Mouse (Mus musculus) Patski (cell line): Measurements from ENCODE around the gene Zfp26. TPM values are rescaled to one million over a fixed set of nuclear protein-coding genes. Genes with fewer than 3 reads are reported as not detected.
A peak's percentile ranks its signal among the peaks of the same experiment; 100 is the strongest.

ENCODE experiments used
- ATAC-seq: fragments of 100-300 bp; one replicate; pipeline ENCODE4 v1.8.0; 2021
- CTCF ChIA-PET: fragments of 350-600 bp; sonication (Branson Sonifier 250); formaldehyde crosslinking; loops from one replicate; lab custom pipeline; 2022; ENCODE audit warnings: inconsistent platforms; lab: Charles Lee
- POLR2A ChIA-PET: fragments of 350-600 bp; sonication (Branson Sonifier 250); formaldehyde crosslinking; loops from one replicate; lab custom pipeline; 2022; ENCODE audit warnings: antibody characterized with exemption, inconsistent platforms; lab: Charles Lee
- DNase-seq: peaks from one replicate; pipeline ENCODE4 v3.0.0-alpha.2; 2011; ENCODE audit warnings: low read depth, low spot score
- H3K27me3 ChIP-seq: fragments of 371-371 bp; one replicate; pipeline ENCODE4 v1.5.1; 2021
- CTCF ChIP-seq: fragments of 100-300 bp; IDR thresholded peaks from one replicate; pipeline ENCODE4 v1.5.1; 2021
- in situ Hi-C: fragments of 300-500 bp; cut with MboI; formaldehyde crosslinking; loops from 3 replicates; pipeline ENCODE4 v1.11.1; 2018; ENCODE audit warnings: low pct_unique_long_range_greater_than_20kb, mixed read lengths
- polyA plus RNA-seq: library from polyadenylated mRNA; unstranded; gene quantifications from one replicate; pipeline ENCODE4 v1.2.3, GENCODE M21; 2021

The Zfp26 gene
- polyA plus RNA-seq, result 15.6 TPM

DNA sequence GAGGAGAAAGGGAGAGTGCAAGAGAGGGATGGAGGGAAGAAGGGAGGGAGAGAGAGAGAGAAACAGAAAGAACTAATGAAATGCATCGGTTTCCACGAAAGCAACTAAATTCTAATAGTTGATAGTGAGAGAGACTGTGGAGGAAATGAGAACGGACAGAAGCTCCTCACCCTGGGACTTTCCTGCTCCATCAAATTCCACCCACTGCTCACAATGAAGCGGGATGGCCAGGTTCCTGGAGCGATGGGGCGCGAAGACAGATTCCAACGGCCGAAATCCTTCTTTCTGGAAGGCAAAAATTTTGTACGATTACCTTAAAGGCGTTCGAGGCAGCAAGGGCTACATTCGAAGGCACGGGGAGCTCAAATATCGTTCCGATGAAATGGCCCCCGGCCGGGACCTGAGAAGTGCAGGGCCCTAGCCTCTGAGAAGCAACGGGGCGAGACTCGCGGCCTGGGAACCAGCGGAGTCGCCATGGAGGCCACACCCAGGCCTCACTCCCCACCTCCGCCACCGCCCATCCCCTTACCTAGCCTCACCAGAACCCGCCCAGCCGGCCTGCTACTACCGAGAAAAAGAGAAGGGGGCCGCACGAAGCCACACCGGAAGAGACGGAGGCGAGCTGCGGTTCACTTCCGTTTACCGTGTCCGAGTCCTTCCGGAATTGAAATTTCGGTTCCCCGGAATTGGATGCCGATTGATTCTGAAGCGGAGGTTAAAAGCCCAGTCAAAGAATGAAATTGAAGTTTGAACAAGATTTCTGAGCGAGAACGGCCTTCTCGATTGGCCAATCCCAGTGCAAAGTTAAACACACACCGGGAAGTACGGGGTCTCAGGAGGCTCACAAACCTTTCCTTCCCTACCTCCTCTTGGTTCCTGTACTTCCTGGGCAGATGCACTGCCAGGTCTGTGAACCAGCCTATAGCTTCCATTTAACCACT, at the start of gene Zfp26:
TSS of gene Zfp26 (minus strand) at position 786 of the 941 bp plus-strand sequence.
- ChIA-PET CTCF (interaction anchor here (1.1 kb wide), 1 partner anchor 31 kb away, joined by 5 read pairs; no protein-coding TSS in a partner anchor), POLR2A (no interaction called here)
- DNase-seq (peak; percentile 35), ATAC-seq (peak; percentile 91)
- in situ Hi-C loops, result loop anchor here (25.0 kb wide), 1 partner anchor 378 kb away; no protein-coding TSS in a partner anchor
- TF ChIP-seq CTCF, result no peak
- no peaks in the 10 kb centered on the region for H3K27me3 ChIP-seq

DNA sequence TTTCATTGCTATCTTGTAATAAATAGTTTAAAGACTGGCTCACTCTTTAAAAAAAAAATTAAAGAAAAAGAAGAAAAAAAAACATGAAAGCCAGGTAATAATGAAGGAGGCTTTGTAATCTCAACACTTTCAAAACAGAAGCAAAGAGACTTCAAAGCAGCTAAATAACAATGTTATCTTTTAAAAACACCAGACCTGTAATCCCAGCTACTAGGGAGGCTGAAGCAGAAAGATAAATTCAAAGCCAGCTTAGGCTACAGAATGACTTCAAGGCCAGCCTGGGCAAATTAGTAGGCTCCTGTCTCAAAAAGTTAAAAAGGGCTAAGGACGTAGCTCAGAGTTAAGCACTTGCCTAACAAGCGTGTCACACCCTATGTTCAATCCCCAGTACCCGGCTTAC, 49.7 kb upstream of the Zfp26 start:
- in situ Hi-C loops, result no loop called here
- ATAC-seq (no peak), DNase-seq (no peak)
- H3K27me3 ChIP-seq, result no peaks in the 10 kb centered on the region
- no peak for TF ChIP-seq CTCF
- CTCF ChIA-PET, result interaction anchor here (1.4 kb wide), 1 partner anchor 16 kb away, joined by 3 read pairs; no protein-coding TSS in a partner anchor
- POLR2A ChIA-PET, result interaction anchor here (0.7 to 1.3 kb wide), 2 partner anchors 9 to 17 kb away, joined by 3 read pairs; partner anchors contain the start of gene Zfp426

DNA sequence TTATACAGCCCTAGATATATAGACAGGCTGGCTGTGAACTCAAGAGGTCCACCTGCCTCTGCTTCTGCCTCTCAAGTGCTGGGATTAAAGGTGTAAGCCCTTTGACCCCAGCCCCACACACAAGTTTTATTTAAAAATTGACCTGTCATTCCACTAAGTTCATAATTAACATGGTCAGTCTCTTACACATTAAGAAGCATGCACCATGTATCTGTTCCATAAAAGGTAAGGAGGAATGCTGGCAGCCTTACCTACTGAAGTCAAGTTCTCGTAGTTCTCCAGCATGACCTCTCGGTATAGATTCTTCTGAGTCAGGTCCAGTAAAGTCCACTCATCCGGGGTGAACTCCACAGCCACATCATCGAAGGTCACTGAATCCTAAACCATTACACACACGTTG, 44.8 kb upstream of the Zfp26 start:
- ChIA-PET POLR2A (no interaction called here), CTCF (interaction anchor here (1.5 kb wide), 1 partner anchor 12 kb away, joined by 4 read pairs; the partner anchor contains the start of gene Zfp426)
- no peak for TF ChIP-seq CTCF
- ATAC-seq, result no peak
- DNase-seq, result no peak
- in situ Hi-C loops, result no loop called here
- H3K27me3 ChIP-seq, result no peaks in the 10 kb centered on the region

DNA sequence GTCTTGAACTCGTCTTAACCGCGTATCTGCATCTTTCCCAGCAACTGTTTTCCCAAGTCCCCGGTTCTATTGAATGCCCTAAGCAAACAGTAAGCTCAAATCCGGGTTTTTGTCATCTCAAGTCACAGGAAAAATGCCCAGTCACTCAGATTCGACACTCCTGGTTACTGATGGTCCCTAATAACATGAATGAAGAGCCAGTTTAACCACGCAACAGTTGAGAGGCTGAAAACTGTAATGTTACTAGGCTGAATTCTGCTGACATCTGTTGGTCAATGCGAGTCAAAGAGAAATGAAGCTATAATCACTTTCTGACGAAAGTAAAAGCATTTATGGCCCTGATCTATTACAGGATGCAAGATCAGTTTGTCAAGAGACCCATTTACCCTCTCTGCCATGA, 33.3 kb upstream of the Zfp26 start:
- TF ChIP-seq CTCF, result peak; percentile 36
- no peak for ATAC-seq
- ChIA-PET POLR2A (interaction anchor here (1.1 to 1.4 kb wide), 2 partner anchors 17 to 27 kb away, joined by 3 to 4 read pairs; no protein-coding TSS in a partner anchor), CTCF (interaction anchor here (0.8 to 1.5 kb wide), 4 partner anchors 11 to 26 kb away, joined by 3 to 4 read pairs (median 3); no protein-coding TSS in a partner anchor)
- no peaks in the 10 kb centered on the region for H3K27me3 ChIP-seq
- in situ Hi-C loops, result no loop called here
- no peak for DNase-seq

DNA sequence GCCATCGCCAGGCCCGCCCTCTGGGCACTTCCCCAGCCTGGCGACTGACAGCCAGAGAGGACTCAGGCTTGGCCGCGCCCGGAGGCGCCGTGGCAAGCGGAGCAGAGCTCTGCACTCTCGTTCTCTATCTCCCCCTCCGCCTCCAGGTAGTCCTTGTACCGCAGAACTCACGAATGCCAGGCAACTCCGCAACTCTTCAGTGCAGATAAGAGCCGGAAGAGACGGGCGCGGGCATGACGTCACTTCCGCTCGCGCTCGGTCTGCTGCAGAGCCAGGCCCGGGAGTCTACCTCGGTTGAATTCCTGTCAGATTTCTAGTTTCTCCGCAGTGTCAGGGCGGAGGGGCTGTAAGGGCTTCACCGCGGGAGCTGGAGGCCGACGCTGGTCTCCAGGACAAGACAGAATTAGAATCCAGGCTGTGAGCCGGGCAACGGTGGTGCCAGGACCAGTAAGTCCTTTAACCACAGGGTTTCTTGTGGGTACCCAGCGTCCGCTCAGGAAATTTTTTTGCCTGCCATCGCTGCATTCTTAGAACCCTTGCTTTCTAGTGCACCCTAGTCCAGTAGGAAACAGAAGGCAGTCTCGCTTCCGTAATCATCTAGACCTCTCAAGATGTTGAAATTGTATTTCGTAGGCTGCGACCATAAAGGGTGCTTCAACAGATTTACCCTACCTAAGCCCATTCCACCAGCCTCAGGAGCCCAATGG, 32.7 kb upstream of the Zfp26 start, which contains the start of gene Zfp426:
TSS of gene Zfp426 (minus strand) at position 220 of the 707 bp plus-strand sequence.
- in situ Hi-C loops, result no loop called here
- ChIA-PET CTCF (interaction anchor here (1.4 to 1.5 kb wide), 2 partner anchors 11 to 29 kb away, joined by 4 read pairs; no protein-coding TSS in a partner anchor), POLR2A (interaction anchor here (1.1 to 1.4 kb wide), 2 partner anchors 17 to 28 kb away, joined by 3 to 4 read pairs; no protein-coding TSS in a partner anchor)
- no peaks in the 10 kb centered on the region for H3K27me3 ChIP-seq
- TF ChIP-seq CTCF, result no peak
- ATAC-seq (peak; percentile 91), DNase-seq (peak; percentile 62)

DNA sequence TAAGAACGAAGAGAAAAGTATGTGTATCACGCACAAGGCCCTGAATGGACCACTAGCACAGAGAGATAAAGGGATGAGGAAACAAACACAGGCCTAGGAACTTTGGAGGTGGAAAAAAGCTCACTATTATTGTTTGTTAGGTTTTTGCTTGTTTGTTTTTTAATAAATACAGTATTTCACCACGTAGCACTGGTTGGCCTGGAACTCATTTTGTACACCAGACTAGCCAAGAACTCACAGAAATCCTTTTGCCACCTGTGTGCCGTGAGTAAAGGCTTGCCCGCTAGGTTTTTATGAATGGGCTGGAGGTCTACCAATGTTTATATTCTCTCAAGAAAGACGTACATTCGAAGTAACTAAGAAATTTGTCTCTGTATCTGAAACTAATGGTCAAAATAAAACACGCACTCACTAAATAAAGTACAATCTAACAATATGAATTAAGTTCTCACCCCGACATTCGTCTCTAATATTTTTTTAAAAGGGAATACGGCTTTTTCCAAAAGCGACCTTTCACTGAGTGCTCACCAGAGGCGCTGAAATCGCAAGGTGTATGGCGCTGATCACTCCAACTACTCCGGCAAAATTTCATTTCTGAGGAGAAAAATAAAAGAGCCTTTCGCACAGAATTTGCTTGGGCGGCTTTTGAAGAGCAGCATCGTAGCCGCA, 32.0 kb upstream of the Zfp26 start:
- POLR2A ChIA-PET, result interaction anchor here (1.4 kb wide), 1 partner anchor 18 kb away, joined by 3 read pairs; no protein-coding TSS in a partner anchor
- ATAC-seq, result peak; percentile 9
- no peak for TF ChIP-seq CTCF
- in situ Hi-C loops, result no loop called here
- no peak for DNase-seq
- H3K27me3 ChIP-seq, result no peaks in the 10 kb centered on the region
- CTCF ChIA-PET, result interaction anchor here (1.4 to 2.5 kb wide), 4 partner anchors 12 to 29 kb away, joined by 3 to 6 read pairs (median 4); no protein-coding TSS in a partner anchor

DNA sequence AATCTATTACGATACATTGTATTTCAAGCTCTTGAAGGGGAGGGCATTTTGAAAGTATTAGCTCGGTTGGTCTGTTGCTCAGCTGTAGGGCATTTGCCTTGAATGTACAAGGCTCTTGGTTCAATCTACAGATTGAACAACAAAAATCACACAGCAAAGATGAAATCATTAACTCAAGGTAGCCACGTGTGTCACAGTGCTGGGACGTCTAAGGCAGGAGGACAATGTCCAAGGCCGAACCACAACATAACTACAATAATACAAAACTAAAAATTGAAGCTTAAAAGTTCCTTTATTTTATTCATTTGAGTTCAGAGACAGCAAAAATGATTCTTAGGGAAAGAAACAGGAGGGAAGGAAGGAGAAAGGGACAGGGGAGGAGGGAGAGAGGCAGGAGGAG, 29.6 kb upstream of the Zfp26 start:
- no peak for ATAC-seq
- CTCF ChIA-PET, result interaction anchor here (1.2 to 2.5 kb wide), 2 partner anchors 9 to 22 kb away, joined by 3 to 6 read pairs; no protein-coding TSS in a partner anchor
- POLR2A ChIA-PET, result interaction anchor here (1.4 kb wide), 1 partner anchor 32 kb away, joined by 4 read pairs; the partner anchor contains the start of gene Zfp266
- no peaks in the 10 kb centered on the region for H3K27me3 ChIP-seq
- DNase-seq, result no peak
- TF ChIP-seq CTCF, result no peak
- in situ Hi-C loops, result no loop called here

DNA sequence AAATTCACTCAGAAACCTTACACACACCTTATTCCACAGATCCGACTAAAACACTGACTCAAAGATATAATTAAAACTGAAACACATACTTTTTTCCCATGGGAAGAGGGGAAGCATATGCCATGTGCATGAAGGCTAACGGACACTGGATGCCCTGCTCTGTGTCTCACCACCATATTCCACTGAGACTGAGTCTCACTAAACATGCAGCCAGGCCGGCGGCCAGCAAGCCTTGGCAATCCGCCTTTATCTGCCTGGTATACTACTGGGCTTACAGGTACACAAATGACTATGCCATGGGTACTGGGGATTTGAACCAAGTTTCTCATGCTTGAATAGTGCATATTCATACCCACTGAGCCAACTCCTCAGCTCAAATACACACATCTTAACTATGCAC, 19.4 kb upstream of the Zfp26 start:
- ATAC-seq (no peak), DNase-seq (no peak)
- H3K27me3 ChIP-seq, result no peaks in the 10 kb centered on the region
- no peak for TF ChIP-seq CTCF
- CTCF ChIA-PET, result interaction anchor here (1.3 to 2.3 kb wide), 4 partner anchors 12 to 22 kb away, joined by 3 to 6 read pairs (median 6); no protein-coding TSS in a partner anchor
- POLR2A ChIA-PET, result no interaction called here
- in situ Hi-C loops, result loop anchor here (10.0 kb wide), 1 partner anchor 165 kb away; the partner anchor contains the start of genes Fbxl12 and Ubl5

DNA sequence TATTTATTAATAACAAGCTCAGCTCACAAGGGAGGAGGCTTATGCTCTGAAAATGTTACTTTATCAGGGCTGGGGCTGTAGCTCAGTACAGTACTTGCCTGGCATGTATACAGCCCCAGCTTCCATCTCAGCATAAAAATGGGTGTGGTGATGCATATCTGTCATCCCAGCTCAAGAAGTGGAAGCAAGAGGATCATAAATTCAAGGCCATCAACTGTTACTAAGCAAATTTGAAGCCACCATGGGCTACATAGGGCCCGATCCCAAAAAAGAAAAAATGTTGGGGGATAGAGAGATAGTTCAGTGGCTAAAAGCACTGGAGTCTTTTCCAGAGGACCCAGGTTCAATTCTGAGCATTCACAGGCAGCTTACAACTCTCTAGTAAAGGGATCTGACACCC, 16.7 kb upstream of the Zfp26 start:
- no peak for TF ChIP-seq CTCF
- DNase-seq (no peak), ATAC-seq (no peak)
- CTCF ChIA-PET, result interaction anchor here (1.8 kb wide), 1 partner anchor 9 kb away, joined by 4 read pairs; no protein-coding TSS in a partner anchor
- POLR2A ChIA-PET, result no interaction called here
- H3K27me3 ChIP-seq, result no peaks in the 10 kb centered on the region
- in situ Hi-C loops, result loop anchor here (10.0 kb wide), 1 partner anchor 168 kb away; the partner anchor contains the start of genes Fbxl12 and Ubl5
